Mouse (Mus musculus) MEL (cell line): Measurements from ENCODE around the gene Pigr. TPM values are rescaled to one million over a fixed set of nuclear protein-coding genes. Genes with fewer than 3 reads are reported as not detected.

ENCODE experiments used
- DNase-seq: peaks from one replicate; pipeline ENCODE4 v3.0.0; 2011; ENCODE audit warnings: low read depth, low spot score
- H3K27ac ChIP-seq: 2 replicates; pipeline ENCODE4 v1.5.1; 2012; ENCODE audit warnings: low read depth, mild to moderate bottlenecking, control low read depth, low read length, moderate library complexity; ENCODE audit not compliant: control insufficient read depth
- H3K27me3 ChIP-seq, 2 experiments: fragments of 150-350 bp in 1 of 2; sonication (generic) in 1 of 2; 2 replicates each; pipeline ENCODE4 v1.6.1; 2012; ENCODE audit warnings: low read length in 2 of 2, mild to moderate bottlenecking in 2 of 2, improper control_type of control experiment in 1 of 2, moderate library complexity in 1 of 2; ENCODE audit not compliant: insufficient read depth in 2 of 2, control insufficient read depth in 1 of 2
- H3K36me3 ChIP-seq, 2 experiments: 2 replicates each; pipeline ENCODE4 v1.6.1; 2012 to 2014; ENCODE audit warnings: low read length in 2 of 2, improper control_type of control experiment in 1 of 2, inconsistent platforms in 1 of 2, mild to moderate bottlenecking in 1 of 2; ENCODE audit not compliant: insufficient read depth in 2 of 2, control insufficient read depth in 1 of 2
- H3K4me1 ChIP-seq, 2 experiments: fragments of 150-350 bp in 1 of 2; sonication (generic) in 1 of 2; 2 replicates each; pipeline ENCODE4 v1.6.1; 2012; ENCODE audit warnings: low read length in 2 of 2, improper control_type of control experiment in 1 of 2, mild to moderate bottlenecking in 1 of 2; ENCODE audit not compliant: insufficient read depth in 2 of 2, control insufficient read depth in 1 of 2
- H3K4me3 ChIP-seq, 2 experiments: fragments of 150-350 bp in 1 of 2; sonication (generic) in 1 of 2; 2 replicates each; pipeline ENCODE4 v1.5.1; 2012; ENCODE audit warnings: low read depth in 2 of 2, low read length in 2 of 2, mild to moderate bottlenecking in 2 of 2, moderate library complexity in 2 of 2, control low read depth in 1 of 2, improper control_type of control experiment in 1 of 2; ENCODE audit not compliant: control insufficient read depth in 1 of 2, insufficient read depth in 1 of 2
- H3K79me2 ChIP-seq: 2 replicates; pipeline ENCODE4 v1.6.1; 2012; ENCODE audit warnings: mild to moderate bottlenecking, low read length, moderate library complexity; ENCODE audit not compliant: control insufficient read depth, poor library complexity, insufficient read depth
- H3K9ac ChIP-seq: 2 replicates; pipeline ENCODE4 v1.6.1; 2012; ENCODE audit warnings: low read depth, mild to moderate bottlenecking, control low read depth, low read length, moderate library complexity; ENCODE audit not compliant: control insufficient read depth, poor library complexity, severe bottlenecking
- H3K9me3 ChIP-seq: fragments of 150-350 bp; sonication (generic); replicated peaks from 2 replicates; pipeline ENCODE4 v1.6.1; 2012; ENCODE audit warnings: mild to moderate bottlenecking, low read length, improper control_type of control experiment, moderate library complexity; ENCODE audit not compliant: insufficient read depth
- CHD2 ChIP-seq: IDR thresholded peaks from 2 replicates; pipeline ENCODE4 v1.6.1; 2011; ENCODE audit warnings: low read length, improper control_type of control experiment
- CTCF ChIP-seq, 3 experiments: IDR thresholded peaks in 2 of 3; conservative IDR thresholded peaks in 1 of 3; 2 replicates each; pipeline ENCODE4 v1.5.1; 2011 to 2012; ENCODE audit warnings: low read length in 3 of 3, low read depth in 2 of 3, mild to moderate bottlenecking in 2 of 3, improper control_type of control experiment in 1 of 3, inconsistent platforms in 1 of 3, mixed read lengths in 1 of 3, moderate library complexity in 1 of 3; ENCODE audit not compliant: control insufficient read depth in 1 of 3, insufficient read depth in 1 of 3, poor library complexity in 1 of 3, severe bottlenecking in 1 of 3
- GATA1 ChIP-seq: IDR thresholded peaks from 2 replicates; pipeline ENCODE4 v1.6.1; 2011; ENCODE audit warnings: low read depth, low read length, improper control_type of control experiment
- KAT2A ChIP-seq: conservative IDR thresholded peaks from 2 replicates; pipeline ENCODE4 v1.6.1; 2012; ENCODE audit warnings: low read depth, low read length, improper control_type of control experiment, inconsistent platforms
- MAX ChIP-seq: IDR thresholded peaks from 2 replicates; pipeline ENCODE4 v1.6.1; 2011; ENCODE audit warnings: low read length, improper control_type of control experiment
- MAZ ChIP-seq: IDR thresholded peaks from 2 replicates; pipeline ENCODE4 v1.6.1; 2012; ENCODE audit warnings: low read depth, mild to moderate bottlenecking, inconsistent platforms, low read length, improper control_type of control experiment
- MEF2A ChIP-seq: IDR thresholded peaks from 2 replicates; pipeline ENCODE4 v1.6.1; 2014; ENCODE audit warnings: low read depth, mild to moderate bottlenecking, inconsistent platforms, low read length, improper control_type of control experiment; ENCODE audit not compliant: poor library complexity, insufficient replicate concordance, severe bottlenecking; ENCODE audit errors: extremely low read depth
- MXI1 ChIP-seq: IDR thresholded peaks from 2 replicates; pipeline ENCODE4 v1.6.1; 2011; ENCODE audit warnings: mild to moderate bottlenecking, low read depth, low read length, improper control_type of control experiment
- MYB ChIP-seq: IDR thresholded peaks from 2 replicates; pipeline ENCODE4 v1.6.1; 2011; ENCODE audit warnings: mild to moderate bottlenecking, low read depth, low read length, improper control_type of control experiment
- NRF1 ChIP-seq: IDR thresholded peaks from 2 replicates; pipeline ENCODE4 v1.6.1; 2014; ENCODE audit warnings: low read depth, mild to moderate bottlenecking, inconsistent platforms, low read length, improper control_type of control experiment, moderate library complexity; ENCODE audit not compliant: poor library complexity, insufficient read depth, severe bottlenecking
- POLR2AphosphoS2 ChIP-seq: IDR thresholded peaks from 2 replicates; pipeline ENCODE4 v1.6.1; 2011; ENCODE audit warnings: low read length, improper control_type of control experiment
- POLR2AphosphoS5 ChIP-seq: IDR thresholded peaks from 2 replicates; pipeline ENCODE4 v1.6.1; 2012; ENCODE audit warnings: low read depth, borderline replicate concordance, mild to moderate bottlenecking, inconsistent platforms, low read length, moderate library complexity, mixed read lengths
- RAD21 ChIP-seq: IDR thresholded peaks from 2 replicates; pipeline ENCODE4 v1.6.1; 2011; ENCODE audit warnings: mild to moderate bottlenecking, low read depth, low read length, improper control_type of control experiment
- SIN3A ChIP-seq: IDR thresholded peaks from 2 replicates; pipeline ENCODE4 v1.6.1; 2012; ENCODE audit warnings: low read length, improper control_type of control experiment, inconsistent platforms
- SMC3 ChIP-seq: IDR thresholded peaks from 2 replicates; pipeline ENCODE4 v1.6.1; 2011; ENCODE audit warnings: low read depth, low read length, improper control_type of control experiment
- TAL1 ChIP-seq: IDR thresholded peaks from 2 replicates; pipeline ENCODE4 v1.6.1; 2012; ENCODE audit warnings: mild to moderate bottlenecking, inconsistent platforms, low read length, moderate library complexity, mixed read lengths
- TCF12 ChIP-seq: IDR thresholded peaks from 2 replicates; pipeline ENCODE4 v1.6.1; 2014; ENCODE audit warnings: low read depth, mild to moderate bottlenecking, inconsistent platforms, low read length, improper control_type of control experiment, moderate library complexity
- ZKSCAN1 ChIP-seq: IDR thresholded peaks from 2 replicates; pipeline ENCODE4 v1.6.1; 2012; ENCODE audit warnings: low read depth, mild to moderate bottlenecking, inconsistent platforms, low read length, improper control_type of control experiment, moderate library complexity
- polyA plus RNA-seq, 2 experiments: library from polyadenylated mRNA; stranded (reverse) in 1 of 2; unstranded in 1 of 2; fragments of >175 nt in 1 of 2; fragments of >200 nt in 1 of 2; gene quantifications; 2 replicates each; pipeline versions ENCODE4 v1.2.1 to v1.2.4; 2012; ENCODE audit warnings: low replicate concordance in 2 of 2, low read depth in 1 of 2; ENCODE audit not compliant: insufficient read length in 2 of 2, insufficient read depth in 1 of 2, missing spikeins in 1 of 2
- total RNA-seq: library from RNA; depleted of rRNA; stranded (reverse); fragments of 300-350 nt; gene quantifications from 2 replicates; pipeline ENCODE4 v1.2.3, GENCODE M21; 2012

Gene Pigr
- total and polyA plus RNA-seq, 3 experiments = not detected

- DNase-seq = no peak
Measured at GRCm38 (mm10) chr1:130864238-130864637, 37.8 kb downstream of the Pigr start.

GRCm38 (mm10) chr1:130864741-130865140 lies 38.3 kb downstream of the Pigr start:
- H3K27me3 ChIP-seq = peaks cover 0 to 2% of the 10 kb centered on the region in 2 experiments; a peak in 3 of 4 replicates
- no peaks in the 10 kb centered on the region for H3K9me3 ChIP-seq
- no peak overlapping the region for H3K4me3 ChIP-seq
- H3K9ac ChIP-seq = no peak overlapping the region
- no peaks in the 10 kb centered on the region for H3K79me2 ChIP-seq
- TF ChIP-seq POLR2AphosphoS2 (no peak), MAX (no peak), SMC3 (no peak), KAT2A (no peak), CHD2 (no peak), NRF1 (no peak), RAD21 (no peak), MXI1 (no peak), TCF12 (no peak), MAZ (no peak)
- TF ChIP-seq, all 39 proteins: peak for 0
- Histone ChIP-seq H3K4me1 (0 out of 4 replicates have a peak, but pooled peaks cover 0 to 2% of the 10 kb centered on the region in 2 experiments), H3K27ac (no peak overlapping the region), H3K36me3 (no peaks in the 10 kb centered on the region)
- DNase-seq = no peak

More at GRCm38 (mm10) chr1:130864238-130864637, 37.8 kb downstream of the Pigr start:
- Histone ChIP-seq H3K9me3 (no peaks in the 10 kb centered on the region), H3K27ac (no peak overlapping the region), H3K36me3 (no peaks in the 10 kb centered on the region), H3K4me1 (0 out of 4 replicates have a peak, but pooled peaks cover 0 to 2% of the 10 kb centered on the region in 2 experiments), H3K9ac (no peak overlapping the region), H3K79me2 (no peaks in the 10 kb centered on the region), H3K27me3 (no peaks in the 10 kb centered on the region; a peak in 2 of 4 replicates), H3K4me3 (no peak overlapping the region)
- TF ChIP-seq KAT2A = no peak
- no peak for TF ChIP-seq MYB
- TF ChIP-seq MEF2A = no peak
- TF ChIP-seq TAL1 = no peak
- TF ChIP-seq SIN3A = no peak
- no peak for TF ChIP-seq ZKSCAN1
- no peak for TF ChIP-seq GATA1
- no peak for TF ChIP-seq CTCF (IDR thresholded peaks at IDR 0.05 in 2 of 3, conservative IDR thresholded peaks at IDR 0.05 in 1 of 3; ENCODE audit: control insufficient read depth in 1 of 3, insufficient read depth in 1 of 3, low read depth in 2 of 3, low read length in 3 of 3, poor library complexity in 1 of 3, severe bottlenecking in 1 of 3)
- no peak for TF ChIP-seq POLR2AphosphoS5
